Mouse (Mus musculus): ENCODE results near the gene Mrpl23. TPM values are rescaled to one million over a fixed set of nuclear protein-coding genes. Genes with fewer than 3 reads are reported as not detected.

Gene Mrpl23
- polyA plus RNA-seq, 1 experiment from 2014 or later: 21.6 TPM

GRCm38 (mm10) chr7:142545967-142546366 is 13.5 kb downstream of the Mrpl23 start:
- Histone ChIP-seq H3K4me2 (replicated peaks) (no peak overlapping the region), H3K27me3 (ENCODE audit: control insufficient read depth, insufficient read depth, low read length) (no peaks in the 10 kb centered on the region), H3K4me3 (replicated peaks; ENCODE audit: low read length) (no peak overlapping the region), H3K4me1 (replicated peaks; ENCODE audit: control insufficient read depth, insufficient read depth, low read length) (peaks cover 7% of the 10 kb centered on the region; the same call in 1 of the 2 replicates), H3K9me3 (ENCODE audit: control insufficient read depth, low read length) (no peaks in the 10 kb centered on the region), H3K9ac (no peak overlapping the region), H3K27ac (no peak overlapping the region), H3K36me3 (replicated peaks; ENCODE audit: control insufficient read depth, insufficient read depth) (peaks cover 17% of the 10 kb centered on the region)
- DNase-seq (ENCODE audit: low spot score) (no peak), ATAC-seq (ENCODE audit: low FRiP score) (no peak)
- WGBS: 88% methylated on average over 7 of the region's 7 CpGs

DNA sequence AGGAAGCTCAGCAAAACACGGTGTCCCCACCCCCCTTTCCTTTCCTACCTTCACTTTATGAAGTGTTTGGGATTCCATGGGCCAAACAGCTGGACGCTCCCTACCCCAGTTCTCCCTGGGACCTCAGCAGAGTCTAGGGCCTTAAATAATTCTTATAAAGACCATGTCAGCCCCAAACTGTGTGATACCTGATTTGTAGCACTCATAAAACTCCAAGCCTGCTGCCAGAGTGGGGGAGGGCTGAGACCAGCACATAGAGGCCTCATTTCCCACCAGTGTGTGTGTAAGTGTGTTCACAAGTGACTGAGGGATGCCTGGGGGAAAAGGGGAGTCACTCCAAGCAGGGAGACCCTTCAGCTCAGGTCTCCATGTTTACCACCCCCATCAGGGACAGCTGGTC is 15.4 kb downstream of the Mrpl23 start:
- peaks cover 9% of the 10 kb centered on the region for H3K36me3 ChIP-seq (replicated peaks; ENCODE audit: control insufficient read depth, insufficient read depth)
- no peak overlapping the region for H3K4me3 ChIP-seq (replicated peaks; ENCODE audit: low read length)
- DNase-seq (ENCODE audit: low spot score) (no peak), ATAC-seq (ENCODE audit: low FRiP score) (no peak)
- no peak overlapping the region for H3K27ac ChIP-seq
- H3K9ac ChIP-seq: no peak overlapping the region
- WGBS: 80% methylated on average over 2 of the region's 2 CpGs
- no peaks in the 10 kb centered on the region for H3K27me3 ChIP-seq (ENCODE audit: control insufficient read depth, insufficient read depth, low read length)
- peaks cover 3% of the 10 kb centered on the region; the same call in 1 of the 2 replicates for H3K4me1 ChIP-seq (replicated peaks; ENCODE audit: control insufficient read depth, insufficient read depth, low read length)
- H3K9me3 ChIP-seq (ENCODE audit: control insufficient read depth, low read length): no peaks in the 10 kb centered on the region
- no peak overlapping the region for H3K4me2 ChIP-seq (replicated peaks)

DNA sequence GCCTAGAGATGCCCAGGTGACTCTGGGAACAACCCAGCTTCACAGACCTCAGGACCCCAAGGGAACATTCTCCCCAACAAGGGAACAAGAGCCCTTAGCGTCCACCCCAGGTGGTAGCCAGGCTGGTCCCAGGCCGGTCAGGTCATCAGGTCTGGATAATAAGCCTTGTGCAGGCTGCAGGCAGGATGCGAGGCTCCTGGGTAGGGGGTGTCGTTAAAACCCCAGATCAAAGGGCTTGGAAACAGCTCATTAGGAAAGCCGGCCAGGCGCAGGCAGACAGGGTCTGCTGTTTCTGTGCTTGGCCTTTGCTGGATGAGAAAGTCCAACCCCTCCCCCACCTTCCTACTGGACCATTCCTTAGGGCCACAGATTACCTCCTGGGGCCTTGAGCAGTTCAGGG is 16.2 kb downstream of the Mrpl23 start:
- WGBS: 32% methylated on average over 6 of the region's 6 CpGs
- Histone ChIP-seq H3K27ac (no peak overlapping the region), H3K9ac (no peak overlapping the region), H3K4me2 (replicated peaks) (no peak overlapping the region), H3K9me3 (ENCODE audit: control insufficient read depth, low read length) (no peaks in the 10 kb centered on the region), H3K36me3 (replicated peaks; ENCODE audit: control insufficient read depth, insufficient read depth) (peaks cover 9% of the 10 kb centered on the region), H3K4me1 (replicated peaks; ENCODE audit: control insufficient read depth, insufficient read depth, low read length) (no peaks in the 10 kb centered on the region), H3K4me3 (replicated peaks; ENCODE audit: low read length) (no peak overlapping the region), H3K27me3 (ENCODE audit: control insufficient read depth, insufficient read depth, low read length) (no peaks in the 10 kb centered on the region)
- DNase-seq (ENCODE audit: low spot score) (no peak), ATAC-seq (ENCODE audit: low FRiP score) (no peak)

DNA sequence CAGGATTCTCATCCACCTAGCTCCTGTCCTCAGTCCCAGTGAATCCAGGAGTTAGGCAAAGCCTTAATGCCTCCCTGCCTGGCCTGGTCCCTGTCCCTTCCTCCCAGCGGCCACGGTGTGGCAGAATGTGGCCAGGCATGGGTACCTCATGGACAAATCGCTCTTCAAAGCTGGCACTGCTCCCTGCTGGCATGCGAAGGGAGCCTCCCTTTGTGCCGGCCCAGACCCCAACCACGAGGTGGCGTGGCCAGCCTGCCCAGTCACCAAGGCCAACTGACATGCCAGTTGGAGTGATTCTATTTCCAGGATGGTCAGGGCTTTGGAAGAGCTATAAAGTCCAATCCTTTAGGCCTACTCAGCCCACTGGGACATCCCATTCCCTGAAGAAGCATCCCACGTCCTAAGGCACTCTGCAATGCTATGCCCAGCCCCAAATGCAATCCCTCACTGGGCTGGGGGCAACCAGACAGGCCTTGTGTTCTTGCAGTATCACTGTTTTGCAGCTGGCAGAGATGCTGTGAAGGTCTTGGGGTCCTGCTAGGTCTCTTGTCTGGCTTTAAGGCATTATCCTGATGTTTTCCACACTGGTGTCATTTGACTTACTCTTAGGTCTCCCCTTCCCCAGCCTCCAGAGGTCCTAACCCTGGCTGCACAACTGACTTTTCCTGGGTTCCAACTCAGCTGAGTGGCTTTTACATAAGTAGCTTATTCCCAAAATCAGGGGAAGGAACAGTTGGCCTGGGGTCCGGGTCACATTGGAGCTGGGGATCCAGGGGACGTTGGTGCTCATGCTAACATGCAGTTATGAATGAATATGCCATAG is 17.7 kb downstream of the Mrpl23 start:
- WGBS: 85% methylated on average over 10 of the region's 10 CpGs
- H3K9me3 ChIP-seq (ENCODE audit: control insufficient read depth, low read length): no peaks in the 10 kb centered on the region
- ATAC-seq (ENCODE audit: low FRiP score) (no peak), DNase-seq (ENCODE audit: low spot score) (no peak)
- H3K4me2 ChIP-seq (replicated peaks): no peak overlapping the region
- no peak overlapping the region for H3K27ac ChIP-seq
- H3K4me3 ChIP-seq (replicated peaks; ENCODE audit: low read length): no peak overlapping the region
- no peak overlapping the region for H3K9ac ChIP-seq
- H3K36me3 ChIP-seq (replicated peaks; ENCODE audit: control insufficient read depth, insufficient read depth): peaks cover 9% of the 10 kb centered on the region
- no peaks in the 10 kb centered on the region for H3K27me3 ChIP-seq (ENCODE audit: control insufficient read depth, insufficient read depth, low read length)
- peaks cover 6% of the 10 kb centered on the region for H3K4me1 ChIP-seq (replicated peaks; ENCODE audit: control insufficient read depth, insufficient read depth, low read length)

- no peak for DNase-seq (ENCODE audit: low spot score)
Observed at GRCm38 (mm10) chr7:142550935-142551373, 18.5 kb downstream of the Mrpl23 start.

DNA sequence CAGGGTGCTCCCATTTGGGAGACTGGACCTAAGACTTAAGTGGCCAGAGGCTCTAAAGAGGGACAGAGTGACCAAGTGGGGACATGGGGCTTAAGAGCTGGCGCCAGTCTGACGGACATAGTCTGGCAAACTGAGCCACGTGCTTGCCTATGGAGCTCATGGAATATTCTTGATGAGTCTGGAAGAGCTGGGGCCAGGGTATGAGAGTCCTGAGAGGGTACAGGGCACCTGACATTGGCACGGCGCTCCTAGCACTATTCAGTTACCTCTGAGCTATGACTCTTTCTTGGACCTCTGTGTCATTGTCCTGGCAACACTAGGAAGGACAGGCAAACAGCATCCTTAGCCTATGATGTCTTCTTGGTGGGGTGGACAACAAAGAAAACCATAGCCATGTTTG is 19.2 kb downstream of the Mrpl23 start:
- DNase-seq (ENCODE audit: low spot score): no peak
- Histone ChIP-seq H3K4me1 (replicated peaks; ENCODE audit: control insufficient read depth, insufficient read depth, low read length) (peaks cover 6% of the 10 kb centered on the region), H3K9me3 (ENCODE audit: control insufficient read depth, low read length) (no peaks in the 10 kb centered on the region), H3K4me3 (replicated peaks; ENCODE audit: low read length) (no peak overlapping the region), H3K9ac (no peak overlapping the region), H3K27me3 (ENCODE audit: control insufficient read depth, insufficient read depth, low read length) (no peaks in the 10 kb centered on the region), H3K36me3 (replicated peaks; ENCODE audit: control insufficient read depth, insufficient read depth) (no peaks in the 10 kb centered on the region), H3K4me2 (replicated peaks) (no peak overlapping the region), H3K27ac (no peak overlapping the region)
- no peak for ATAC-seq (ENCODE audit: low FRiP score)
- WGBS: 94% methylated on average over 5 of the region's 5 CpGs

More at GRCm38 (mm10) chr7:142550935-142551373, 18.5 kb downstream of the Mrpl23 start:
- Histone ChIP-seq H3K9me3 (ENCODE audit: control insufficient read depth, low read length) (no peaks in the 10 kb centered on the region), H3K9ac (no peak overlapping the region), H3K4me3 (replicated peaks; ENCODE audit: low read length) (no peak overlapping the region), H3K4me1 (replicated peaks; ENCODE audit: control insufficient read depth, insufficient read depth, low read length) (peaks cover 6% of the 10 kb centered on the region), H3K4me2 (replicated peaks) (no peak overlapping the region), H3K27me3 (ENCODE audit: control insufficient read depth, insufficient read depth, low read length) (no peaks in the 10 kb centered on the region), H3K27ac (no peak overlapping the region), H3K36me3 (replicated peaks; ENCODE audit: control insufficient read depth, insufficient read depth) (peaks cover 5% of the 10 kb centered on the region)
- WGBS: 88% methylated on average over 14 of the region's 14 CpGs
- no peak for ATAC-seq (ENCODE audit: low FRiP score)

- Histone ChIP-seq H3K27ac (no peak overlapping the region), H3K4me3 (replicated peaks; ENCODE audit: low read length) (no peak overlapping the region)
- 64% methylated on average over 13 of the region's 13 CpGs for WGBS
Observed at GRCm38 (mm10) chr7:142552591-142553416, 20.3 kb downstream of the Mrpl23 start.

DNA sequence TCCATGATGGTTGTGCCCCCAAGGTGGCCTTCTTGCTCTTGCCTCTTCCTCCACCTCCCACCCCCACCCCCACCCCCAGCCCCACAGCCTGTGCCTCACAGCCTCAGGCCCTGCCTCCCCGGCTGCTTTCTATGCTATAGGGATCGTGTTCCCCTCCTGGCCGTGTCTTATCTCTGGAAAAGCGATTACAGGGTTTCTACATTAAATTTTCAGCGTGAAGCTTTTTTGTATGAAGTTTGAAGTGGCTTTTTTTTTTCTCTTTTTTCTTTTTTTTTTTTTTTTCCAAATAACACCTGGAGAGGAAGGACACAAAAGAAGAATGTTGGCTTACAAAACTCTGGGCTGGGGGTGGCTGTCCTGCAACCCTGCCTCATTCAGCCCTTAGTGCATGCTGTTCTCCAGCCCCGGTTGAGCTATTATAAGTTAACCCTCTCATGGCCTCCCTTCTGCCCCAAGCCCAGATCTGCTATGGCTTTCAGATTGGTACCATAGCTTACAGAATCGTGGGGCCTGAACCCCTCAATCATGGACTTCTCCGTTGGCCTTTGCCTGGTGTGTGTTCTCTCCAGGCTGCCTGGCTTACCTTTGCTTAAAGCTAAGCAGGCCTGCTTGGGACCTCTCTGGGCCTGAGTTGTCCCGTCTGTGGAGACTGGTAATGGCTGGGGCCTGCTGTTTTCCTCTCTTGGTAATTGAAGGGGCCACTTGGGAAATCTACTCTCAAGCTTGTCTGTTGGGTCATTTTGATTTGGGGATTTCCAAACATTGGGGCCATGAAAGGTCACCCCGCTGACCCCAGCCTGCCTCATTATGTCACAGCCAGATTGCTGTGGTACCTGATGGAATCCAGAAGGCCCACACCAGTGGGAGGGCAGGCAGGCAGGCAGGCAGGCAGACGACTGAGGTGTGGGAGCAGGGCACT is 21.2 kb downstream of the Mrpl23 start:
- Histone ChIP-seq H3K27ac (no peak overlapping the region), H3K4me3 (replicated peaks; ENCODE audit: low read length) (no peak overlapping the region), H3K4me2 (replicated peaks) (no peak overlapping the region), H3K27me3 (ENCODE audit: control insufficient read depth, insufficient read depth, low read length) (no peaks in the 10 kb centered on the region), H3K4me1 (replicated peaks; ENCODE audit: control insufficient read depth, insufficient read depth, low read length) (peaks cover 6% of the 10 kb centered on the region), H3K36me3 (replicated peaks; ENCODE audit: control insufficient read depth, insufficient read depth) (no peaks in the 10 kb centered on the region), H3K9ac (no peak overlapping the region), H3K9me3 (ENCODE audit: control insufficient read depth, low read length) (no peaks in the 10 kb centered on the region)
- WGBS: 50% methylated on average over 11 of the region's 11 CpGs
- DNase-seq (ENCODE audit: low spot score) (no peak), ATAC-seq (ENCODE audit: low FRiP score) (no peak)

More at GRCm38 (mm10) chr7:142552591-142553416, 20.3 kb downstream of the Mrpl23 start:
- Histone ChIP-seq H3K36me3 (replicated peaks; ENCODE audit: control insufficient read depth, insufficient read depth) (no peaks in the 10 kb centered on the region), H3K9ac (no peak overlapping the region), H3K4me2 (replicated peaks) (no peak overlapping the region), H3K9me3 (ENCODE audit: control insufficient read depth, low read length) (no peaks in the 10 kb centered on the region), H3K4me1 (replicated peaks; ENCODE audit: control insufficient read depth, insufficient read depth, low read length) (peaks cover 6% of the 10 kb centered on the region), H3K27me3 (ENCODE audit: control insufficient read depth, insufficient read depth, low read length) (no peaks in the 10 kb centered on the region)
- ATAC-seq (ENCODE audit: low FRiP score) (no peak), DNase-seq (ENCODE audit: low spot score) (no peak)
